Mouse (Mus musculus): ENCODE data around the gene Satb2. TPM values are rescaled to one million over a fixed set of nuclear protein-coding genes. Genes with fewer than 3 reads are reported as not detected.

The Satb2 gene
- total and polyA plus RNA-seq, 3 experiments, result 0.38 TPM; not detected in 2

GRCm38 (mm10) chr1:56750693-56751092 is 227.8 kb downstream of the Satb2 start:
- Histone ChIP-seq H3K9me3 (replicated peaks) (peaks cover 37% of the 10 kb centered on the region), H3K27me3 (ENCODE audit: insufficient read depth, low read length) (peaks cover 2% of the 10 kb centered on the region; the same call in 1 of the 2 replicates), H3K4me3 (ENCODE audit: low read depth, low read length) (no peak overlapping the region), H3K36me3 (replicated peaks) (no peaks in the 10 kb centered on the region), H3K4me1 (ENCODE audit: insufficient read depth, low read depth, low read length) (no peaks in the 10 kb centered on the region)
- ATAC-seq (ENCODE audit: extremely low read depth, insufficient number of reproducible peaks, low FRiP score, poor library complexity, severe bottlenecking) (no peak), DNase-seq (ENCODE audit: low spot score) (no peak)
- TF ChIP-seq CTCF (IDR thresholded peaks at IDR 0.05; ENCODE audit: low read depth, low read length) (no peak), TAL1 (conservative IDR thresholded peaks at IDR 0.05; ENCODE audit: low read depth, low read length) (no peak), POLR2AphosphoS5 (IDR thresholded peaks at IDR 0.05; ENCODE audit: insufficient replicate concordance, low read depth, low read length) (no peak), GATA2 (IDR thresholded peaks at IDR 0.05; ENCODE audit: borderline replicate concordance, low read depth, low read length) (no peak), GATA1 (IDR thresholded peaks at IDR 0.05; ENCODE audit: borderline replicate concordance, low read length) (no peak)

DNA sequence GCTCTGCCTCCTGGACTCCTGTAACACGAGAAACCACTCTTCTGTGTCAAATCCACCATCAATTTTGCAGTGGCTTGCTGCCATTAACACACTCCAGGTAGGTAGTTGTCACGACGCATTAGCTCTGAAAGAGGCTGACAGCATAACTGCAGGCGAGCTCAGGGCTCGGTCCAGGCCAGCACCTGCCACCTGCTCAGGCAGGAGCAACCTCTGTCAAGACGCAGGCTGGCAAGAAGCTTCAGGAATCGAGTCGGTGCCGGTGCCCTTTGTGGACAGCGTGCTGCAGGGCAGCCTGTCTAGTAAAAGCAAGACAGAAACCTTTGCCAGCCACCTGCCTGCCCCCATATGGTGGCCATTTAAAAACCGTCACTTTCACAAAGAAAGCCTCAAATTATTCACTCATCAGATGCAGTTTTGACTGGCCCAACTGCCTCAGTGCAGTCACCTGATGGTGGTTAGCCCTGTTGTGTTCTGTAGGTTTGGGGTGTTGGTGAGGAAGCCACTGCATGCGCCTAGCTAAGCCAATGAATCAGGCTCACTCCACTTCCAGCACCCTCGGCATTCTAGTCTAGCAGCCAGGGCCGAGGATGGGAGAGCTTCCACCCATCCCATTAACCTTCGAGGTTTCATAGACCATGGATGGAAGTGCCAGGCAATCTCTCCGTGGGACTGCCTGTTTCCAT is 228.7 kb downstream of the Satb2 start:
- H3K9me3 ChIP-seq (replicated peaks), result peaks cover 41% of the 10 kb centered on the region
- no peaks in the 10 kb centered on the region for H3K36me3 ChIP-seq (replicated peaks)
- TF ChIP-seq GATA2 (IDR thresholded peaks at IDR 0.05; ENCODE audit: borderline replicate concordance, low read depth, low read length) (no peak), GATA1 (IDR thresholded peaks at IDR 0.05; ENCODE audit: borderline replicate concordance, low read length) (no peak), TAL1 (conservative IDR thresholded peaks at IDR 0.05; ENCODE audit: low read depth, low read length) (no peak)
- H3K27me3 ChIP-seq (ENCODE audit: insufficient read depth, low read length), result peaks cover 2% of the 10 kb centered on the region; the same call in 1 of the 2 replicates
- DNase-seq (ENCODE audit: low spot score) (no peak), ATAC-seq (ENCODE audit: extremely low read depth, insufficient number of reproducible peaks, low FRiP score, poor library complexity, severe bottlenecking) (no peak)
- no peak overlapping the region; the same call in 1 of the 2 replicates for H3K4me3 ChIP-seq (ENCODE audit: low read depth, low read length)
- no peaks in the 10 kb centered on the region for H3K4me1 ChIP-seq (ENCODE audit: insufficient read depth, low read depth, low read length)

GRCm38 (mm10) chr1:56748876-56749493 is 229.5 kb downstream of the Satb2 start:
- ATAC-seq (ENCODE audit: extremely low read depth, insufficient number of reproducible peaks, low FRiP score, poor library complexity, severe bottlenecking), result no peak
- TF ChIP-seq GATA1 (IDR thresholded peaks at IDR 0.05; ENCODE audit: borderline replicate concordance, low read length), result no peak
- TF ChIP-seq CTCF (IDR thresholded peaks at IDR 0.05; ENCODE audit: low read depth, low read length), result no peak
- no peak for TF ChIP-seq TAL1 (conservative IDR thresholded peaks at IDR 0.05; ENCODE audit: low read depth, low read length)
- TF ChIP-seq POLR2AphosphoS5 (IDR thresholded peaks at IDR 0.05; ENCODE audit: insufficient replicate concordance, low read depth, low read length), result no peak
- TF ChIP-seq GATA2 (IDR thresholded peaks at IDR 0.05; ENCODE audit: borderline replicate concordance, low read depth, low read length), result no peak

More at GRCm38 (mm10) chr1:56748876-56749493, 229.5 kb downstream of the Satb2 start:
- Histone ChIP-seq H3K4me1 (ENCODE audit: insufficient read depth, low read depth, low read length) (no peaks in the 10 kb centered on the region), H3K4me3 (ENCODE audit: low read depth, low read length) (no peak overlapping the region), H3K36me3 (replicated peaks) (no peaks in the 10 kb centered on the region), H3K9me3 (replicated peaks) (peaks cover 36% of the 10 kb centered on the region), H3K27me3 (ENCODE audit: insufficient read depth, low read length) (peaks cover 2% of the 10 kb centered on the region; the same call in 1 of the 2 replicates)
- DNase-seq (ENCODE audit: low spot score), result no peak

Data from G1E (cell line).